Mouse (Mus musculus): ENCODE data around the gene Zfr. TPM values are rescaled to one million over a fixed set of nuclear protein-coding genes. Genes with fewer than 3 reads are reported as not detected.
A peak's percentile ranks its signal among the peaks of the same experiment; 100 is the strongest.
"Not testable (repeated sequence)": the region's sequence is repeated elsewhere in the genome, so short reads cannot be mapped to it uniquely, and the experiment has no call there.

The Zfr gene
- polyA plus RNA-seq, 1 experiment from 2014 or later = 113 TPM

GRCm38 (mm10) chr15:12205902-12206645 lies 88.4 kb downstream of the Zfr start:
- Histone ChIP-seq H3K27me3 (no peaks in the 10 kb centered on the region), H3K9me3 (no peaks in the 10 kb centered on the region), H3K36me3 (no peaks in the 10 kb centered on the region), H3K4me3 (replicated peaks) (peak overlapping the region; percentile 97), H3K9ac (replicated peaks) (peak overlapping the region; percentile 95), H3K27ac (no peak overlapping the region), H3K4me1 (replicated peaks) (peaks cover 31% of the 10 kb centered on the region), H3K4me2 (peak overlapping the region; percentile 73)
- 41% methylated on average over 14 of the region's 14 CpGs for WGBS
- ATAC-seq (ENCODE audit: insufficient number of reproducible peaks, insufficient read depth, low FRiP score, low TSS enrichment, low read depth) = no peak

GRCm38 (mm10) chr15:12206646-12207222 lies 89.1 kb downstream of the Zfr start:
- Histone ChIP-seq H3K9ac (replicated peaks) (no peak overlapping the region), H3K4me2 (peak overlapping the region; percentile 73), H3K9me3 (no peaks in the 10 kb centered on the region), H3K27me3 (no peaks in the 10 kb centered on the region), H3K27ac (no peak overlapping the region; the same call in 1 of the 2 replicates), H3K4me3 (replicated peaks) (no peak overlapping the region), H3K4me1 (replicated peaks) (peaks cover 31% of the 10 kb centered on the region), H3K36me3 (no peaks in the 10 kb centered on the region)
- 72% methylated on average over 7 of the region's 7 CpGs for WGBS
- ATAC-seq (ENCODE audit: insufficient number of reproducible peaks, insufficient read depth, low FRiP score, low TSS enrichment, low read depth) = no peak

- H3K4me1 ChIP-seq (replicated peaks) = peaks cover 31% of the 10 kb centered on the region
- no peaks in the 10 kb centered on the region for H3K36me3 ChIP-seq
- ATAC-seq (ENCODE audit: insufficient number of reproducible peaks, insufficient read depth, low FRiP score, low TSS enrichment, low read depth) = no peak
- no peak overlapping the region for H3K27ac ChIP-seq
- H3K9me3 ChIP-seq = no peaks in the 10 kb centered on the region
- no peak overlapping the region for H3K4me3 ChIP-seq (replicated peaks)
- WGBS = 86% methylated on average over 6 of the region's 6 CpGs
- no peak overlapping the region for H3K4me2 ChIP-seq
- H3K27me3 ChIP-seq = no peaks in the 10 kb centered on the region
- no peak overlapping the region for H3K9ac ChIP-seq (replicated peaks)
These were observed 90.0 kb downstream of the Zfr start for GRCm38 (mm10) chr15:12207556-12208090.

- no peak for ATAC-seq (ENCODE audit: insufficient number of reproducible peaks, insufficient read depth, low FRiP score, low TSS enrichment, low read depth)
- WGBS = 83% methylated on average over 8 of the region's 8 CpGs
- Histone ChIP-seq H3K27me3 (no peaks in the 10 kb centered on the region), H3K27ac (no peak overlapping the region), H3K4me1 (replicated peaks) (peaks cover 21% of the 10 kb centered on the region), H3K4me2 (no peak overlapping the region), H3K4me3 (replicated peaks) (no peak overlapping the region), H3K9me3 (no peaks in the 10 kb centered on the region), H3K9ac (replicated peaks) (no peak overlapping the region), H3K36me3 (no peaks in the 10 kb centered on the region)
These were observed 93.9 kb downstream of the Zfr start for GRCm38 (mm10) chr15:12211577-12211976.

- no peak overlapping the region for H3K27ac ChIP-seq
- no peak overlapping the region for H3K9ac ChIP-seq (replicated peaks)
- H3K9me3 ChIP-seq = no peaks in the 10 kb centered on the region
- WGBS = 91% methylated on average over 1 of the region's 1 CpGs
- H3K4me3 ChIP-seq (replicated peaks) = no peak overlapping the region
- H3K36me3 ChIP-seq = no peaks in the 10 kb centered on the region
- peaks cover 16% of the 10 kb centered on the region for H3K4me1 ChIP-seq (replicated peaks)
- H3K27me3 ChIP-seq = no peaks in the 10 kb centered on the region
- no peak for ATAC-seq (ENCODE audit: insufficient number of reproducible peaks, insufficient read depth, low FRiP score, low TSS enrichment, low read depth)
- no peak overlapping the region for H3K4me2 ChIP-seq
These were observed 94.6 kb downstream of the Zfr start for GRCm38 (mm10) chr15:12212266-12212665.

- WGBS = 84% methylated on average over 14 of the region's 14 CpGs
- ATAC-seq (ENCODE audit: insufficient number of reproducible peaks, insufficient read depth, low FRiP score, low TSS enrichment, low read depth) = no peak
- H3K27ac ChIP-seq = no peak overlapping the region
- no peak overlapping the region for H3K4me3 ChIP-seq (replicated peaks)
- no peak overlapping the region for H3K4me2 ChIP-seq
- H3K36me3 ChIP-seq = no peaks in the 10 kb centered on the region
- no peaks in the 10 kb centered on the region for H3K9me3 ChIP-seq
- no peak overlapping the region for H3K9ac ChIP-seq (replicated peaks)
- peaks cover 10% of the 10 kb centered on the region for H3K4me1 ChIP-seq (replicated peaks)
- H3K27me3 ChIP-seq = no peaks in the 10 kb centered on the region
These were observed 97.1 kb downstream of the Zfr start for GRCm38 (mm10) chr15:12214531-12215414.

- Histone ChIP-seq H3K27ac (no peak overlapping the region), H3K9me3 (no peaks in the 10 kb centered on the region), H3K4me2 (no peak overlapping the region), H3K27me3 (no peaks in the 10 kb centered on the region), H3K4me1 (replicated peaks) (peaks cover 10% of the 10 kb centered on the region), H3K36me3 (no peaks in the 10 kb centered on the region), H3K4me3 (replicated peaks) (no peak overlapping the region), H3K9ac (replicated peaks) (no peak overlapping the region)
- 90% methylated on average over 5 of the region's 5 CpGs for WGBS
- no peak for ATAC-seq (ENCODE audit: insufficient number of reproducible peaks, insufficient read depth, low FRiP score, low TSS enrichment, low read depth)
These were observed 97.7 kb downstream of the Zfr start for GRCm38 (mm10) chr15:12215415-12215718.

- Histone ChIP-seq H3K36me3 (no peaks in the 10 kb centered on the region), H3K4me2 (no peak overlapping the region), H3K9me3 (no peaks in the 10 kb centered on the region), H3K4me1 (replicated peaks) (peaks cover 10% of the 10 kb centered on the region), H3K4me3 (replicated peaks) (no peak overlapping the region), H3K9ac (replicated peaks) (no peak overlapping the region), H3K27me3 (no peaks in the 10 kb centered on the region), H3K27ac (no peak overlapping the region)
- no peak for ATAC-seq (ENCODE audit: insufficient number of reproducible peaks, insufficient read depth, low FRiP score, low TSS enrichment, low read depth)
- WGBS = 88% methylated on average over 8 of the region's 8 CpGs
These were observed 98.5 kb downstream of the Zfr start for GRCm38 (mm10) chr15:12216119-12216518.

- Histone ChIP-seq H3K4me2 (no peak overlapping the region), H3K36me3 (no peaks in the 10 kb centered on the region), H3K27me3 (no peaks in the 10 kb centered on the region), H3K4me3 (replicated peaks) (no peak overlapping the region), H3K9me3 (no peaks in the 10 kb centered on the region), H3K4me1 (replicated peaks) (peaks cover 10% of the 10 kb centered on the region), H3K27ac (no peak overlapping the region), H3K9ac (replicated peaks) (no peak overlapping the region)
- ATAC-seq (ENCODE audit: insufficient number of reproducible peaks, insufficient read depth, low FRiP score, low TSS enrichment, low read depth) = no peak
- 79% methylated on average over 13 of the region's 13 CpGs for WGBS
These were observed 99.2 kb downstream of the Zfr start for GRCm38 (mm10) chr15:12216798-12217197.

- H3K9ac ChIP-seq (replicated peaks); H3K27me3 ChIP-seq; H3K4me3 ChIP-seq (replicated peaks); H3K9me3 ChIP-seq; H3K4me2 ChIP-seq; H3K27ac ChIP-seq; ATAC-seq (ENCODE audit: insufficient number of reproducible peaks, insufficient read depth, low FRiP score, low TSS enrichment, low read depth); H3K36me3 ChIP-seq: not testable (repeated sequence)
- WGBS = 96% methylated on average over 3 of the region's 3 CpGs
- peaks cover 15% of the 10 kb centered on the region for H3K4me1 ChIP-seq (replicated peaks)
These were observed 99.7 kb downstream of the Zfr start for GRCm38 (mm10) chr15:12217332-12217731.

GRCm38 (mm10) chr15:12217849-12218248 lies 100.2 kb downstream of the Zfr start:
- Histone ChIP-seq H3K4me1 (replicated peaks) (peaks cover 20% of the 10 kb centered on the region), H3K36me3 (no peaks in the 10 kb centered on the region), H3K9ac (replicated peaks) (no peak overlapping the region), H3K4me3 (replicated peaks) (no peak overlapping the region), H3K27me3 (no peaks in the 10 kb centered on the region), H3K27ac (no peak overlapping the region), H3K9me3 (no peaks in the 10 kb centered on the region), H3K4me2 (no peak overlapping the region)
- WGBS = 74% methylated on average over 5 of the region's 5 CpGs
- ATAC-seq (ENCODE audit: insufficient number of reproducible peaks, insufficient read depth, low FRiP score, low TSS enrichment, low read depth) = no peak

All from limb, embryonic 12.5 days (tissue).